Mouse (Mus musculus) hematopoietic stem cell, adult 5-6 weeks (primary cell): ENCODE data around the gene Gm15093. TPM values are rescaled to one million over a fixed set of nuclear protein-coding genes. Genes with fewer than 3 reads are reported as not detected.
"Not testable (repeated sequence)": the region's sequence is repeated elsewhere in the genome, so short reads cannot be mapped to it uniquely, and the experiment has no call there.

Experiments used
- ATAC-seq, 2 experiments: fragments of 125-278 bp in 1 of 2; replicated peaks in 1 of 2; 2 replicates each; pipeline ENCODE4 v1.8.0; 2016 to 2017; ENCODE audit warnings: inconsistent platforms in 2 of 2, mild to moderate bottlenecking in 2 of 2, moderate number of reproducible peaks in 2 of 2, low read depth in 1 of 2, moderate TSS enrichment in 1 of 2; ENCODE audit not compliant: low FRiP score in 2 of 2, poor library complexity in 2 of 2, severe bottlenecking in 2 of 2, insufficient read depth in 1 of 2, low TSS enrichment in 1 of 2
- total RNA-seq: library from RNA; stranded (forward); fragments of 172-1452, 232-1000 nt; gene quantifications from 2 replicates; pipeline ENCODE4 v1.2.3, GENCODE M21; 2017

Gene Gm15093
- not detected in 2 replicates for total RNA-seq

DNA sequence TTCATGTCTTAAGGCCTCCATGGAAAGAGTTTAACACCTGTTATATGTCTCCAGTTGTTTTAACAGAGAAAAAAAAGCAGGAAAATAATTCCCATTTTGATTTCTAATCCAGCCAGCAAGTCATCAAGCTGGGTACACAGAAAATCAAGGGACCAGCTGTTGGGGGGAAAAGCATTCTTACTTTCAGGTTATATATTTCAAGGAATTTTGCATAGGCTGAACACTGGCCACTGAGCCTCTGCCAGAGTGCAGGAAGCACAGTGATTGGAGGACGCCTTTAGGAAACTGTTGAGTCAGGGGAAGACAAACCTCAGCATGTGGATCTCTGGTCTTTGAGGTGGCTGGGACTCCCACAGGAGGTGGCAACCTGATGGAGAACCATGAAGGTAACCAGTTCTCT, at the start of gene Gm15093:
Gene Gm15093, plus strand, starts transcription at position 301 of the 400 bp plus-strand sequence.
- ATAC-seq = not testable (repeated sequence)

Other genes with a start within 250 kb of the Gm15093 start
- not detected in 2 replicates for gene Ott, start 198.1 kb upstream of the Gm15093 start, total RNA-seq
- not detected in 2 replicates for gene Gm15085, start 175.2 kb downstream of the Gm15093 start, total RNA-seq